ENCODE assay signal across 9 mouse cellular contexts in the genomic region with DNA sequence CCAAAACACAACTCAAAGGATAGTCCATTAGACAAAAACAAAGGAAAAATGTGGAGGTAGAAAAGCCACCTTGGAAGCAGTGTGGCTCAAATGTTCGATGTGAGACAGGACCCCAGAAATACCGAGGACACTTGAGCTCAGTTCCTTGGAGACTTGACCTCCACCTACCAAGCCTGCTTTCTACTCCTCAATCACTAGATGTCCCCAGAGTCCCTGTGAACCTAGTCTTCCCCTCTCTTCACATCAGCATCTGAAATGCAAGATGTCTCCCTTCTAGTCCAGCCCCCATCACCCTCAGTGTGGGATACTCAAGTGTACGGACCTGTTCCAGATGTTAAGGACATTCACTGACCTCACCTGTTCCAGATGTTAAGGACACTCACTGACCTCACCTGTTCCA. TPM values are rescaled to one million over a fixed set of nuclear protein-coding genes. Genes with fewer than 3 reads are reported as not detected.
A peak's percentile ranks its signal among the peaks of the same experiment; 100 is the strongest.
DNase-seq lines count a peak whose midpoint lies in the region; ATAC-seq and TF ChIP-seq lines count a peak whose summit lies in the region.
"Had no signal": no experiment of that assay in that cellular context is flagged by ENCODE, and none has a peak within 500 bp of the region (broad histone marks: within the 10 kb centered on the region; RNA-seq: fewer than 3 reads in every experiment).

No protein-coding gene starts in this region.

- H3K36me3 ChIP-seq in ES-Bruce4 (ENCODE audit: control insufficient read depth, insufficient read depth, low read length, poor library complexity, severe bottlenecking): no peaks in the 10 kb centered on the region
- H3K36me3 ChIP-seq in forebrain, postnatal 0 days (ENCODE audit: insufficient read depth): 0 out of 2 replicates have a peak, but pooled peaks cover 4% of the 10 kb centered on the region

- peaks cover 9% of the 10 kb centered on the region for H3K4me1 ChIP-seq in ES-Bruce4 (ENCODE audit: control insufficient read depth, insufficient read depth, low read length)
- peaks cover 9% of the 10 kb centered on the region; the same call in 1 of the 2 replicates for H3K4me1 ChIP-seq in forebrain, postnatal 0 days (ENCODE audit: insufficient read depth)
- no peaks in the 10 kb centered on the region for H3K4me1 ChIP-seq in lung, adult 2 months (ENCODE audit: control insufficient read depth, insufficient read depth, low read length)

- no peak overlapping the region for H3K4me3 ChIP-seq in layer of hippocampus, adult 2 months
- H3K4me3 ChIP-seq in ES-Bruce4 (ENCODE audit: low read depth, low read length): no peak overlapping the region
- H3K4me3 ChIP-seq in forebrain, postnatal 0 days (ENCODE audit: low read depth, low read length): no peak overlapping the region
- H3K4me3 ChIP-seq in lung, adult 2 months (replicated peaks; ENCODE audit: extremely low read depth, low read depth, low read length): no peak overlapping the region
- H3K4me3 ChIP-seq: embryonic facial prominence, embryonic 13.5 days had no signal

- WGBS in forebrain, postnatal 0 days: 11% methylated on average over 3 of the region's 3 CpGs
- 15% methylated on average over 3 of the region's 3 CpGs for WGBS in lung, adult 2 months

- TF ChIP-seq EP300 in ES-Bruce4 (IDR thresholded peaks at IDR 0.05; ENCODE audit: insufficient read depth, low read depth, low read length): no peak

- peak; percentile 87 for TF ChIP-seq CTCF in layer of hippocampus, adult 2 months (conservative IDR thresholded peaks at IDR 0.05)
- peak; percentile 38 for TF ChIP-seq CTCF in ES-Bruce4 (IDR thresholded peaks at IDR 0.05; ENCODE audit: low read depth, low read length)
- peak; percentile 83 for TF ChIP-seq CTCF in forebrain, postnatal 0 days (IDR thresholded peaks at IDR 0.05; ENCODE audit: low read depth)
- TF ChIP-seq CTCF in lung, adult 2 months (IDR thresholded peaks at IDR 0.05; ENCODE audit: insufficient read depth, low read length): peak; percentile 49

- H3K27ac ChIP-seq in layer of hippocampus, adult 2 months: no peak overlapping the region
- no peak overlapping the region for H3K27ac ChIP-seq in ES-Bruce4 (ENCODE audit: insufficient read depth, low read length)
- no peak overlapping the region for H3K27ac ChIP-seq in forebrain, postnatal 0 days (ENCODE audit: low read depth, low read length)
- H3K27ac ChIP-seq: embryonic facial prominence, embryonic 13.5 days had no signal

- H3K9ac ChIP-seq in ES-Bruce4 (ENCODE audit: low read depth, poor library complexity, severe bottlenecking): no peak overlapping the region
- H3K9ac ChIP-seq in forebrain, postnatal 0 days: no peak overlapping the region
- H3K9ac ChIP-seq: embryonic facial prominence, embryonic 13.5 days had no signal

- TF ChIP-seq POLR2A in ES-Bruce4 (IDR thresholded peaks at IDR 0.05; ENCODE audit: insufficient read depth, low read length): no peak
- TF ChIP-seq POLR2A in lung, adult 2 months (IDR thresholded peaks at IDR 0.05; ENCODE audit: borderline replicate concordance, extremely low read depth, low read depth, low read length): no peak

- peak; percentile 33 to 63 for DNase-seq in layer of hippocampus, adult 2 months (ENCODE audit: low spot score in 2 of 2)
- no peak for DNase-seq in layer of hippocampus, adult 9-10 months (ENCODE audit: low spot score)
- peak; percentile 52 for DNase-seq in c-Kit-positive CD71-negative TER-119-negative erythroid progenitor cells, embryonic 14.5 days (ENCODE audit: low read depth)
- peak; percentile 72 for DNase-seq in forebrain, postnatal 0 days
- no peak for DNase-seq in lung, adult 2 months
- peak; percentile 89 for DNase-seq in retina, postnatal 1 day
- DNase-seq in urinary bladder, postnatal 10 days (ENCODE audit: low spot score): no peak

- ATAC-seq in forebrain, postnatal 0 days: no peak

- H3K4me2 ChIP-seq in forebrain, postnatal 0 days (ENCODE audit: low read depth): no peak overlapping the region
- H3K4me2 ChIP-seq: embryonic facial prominence, embryonic 13.5 days had no signal

- no peaks in the 10 kb centered on the region for H3K27me3 ChIP-seq in ES-Bruce4 (ENCODE audit: control insufficient read depth, insufficient read depth, low read length, poor library complexity, severe bottlenecking)
- no peaks in the 10 kb centered on the region for H3K27me3 ChIP-seq in forebrain, postnatal 0 days (ENCODE audit: insufficient read depth, low read length)
- H3K27me3 ChIP-seq: embryonic facial prominence, embryonic 13.5 days had no signal

- no peaks in the 10 kb centered on the region for H3K9me3 ChIP-seq in ES-Bruce4 (replicated peaks; ENCODE audit: control insufficient read depth, insufficient read depth, low read length, poor library complexity, severe bottlenecking)
- H3K9me3 ChIP-seq in forebrain, postnatal 0 days (ENCODE audit: low read length): no peaks in the 10 kb centered on the region
- H3K9me3 ChIP-seq: embryonic facial prominence, embryonic 13.5 days had no signal

RNA-seq across cellular contexts. Expression of gene Sox12, which starts 5.1 kb away (rescaled TPM):
- total RNA-seq in layer of hippocampus, adult 2 months (2021): 10 to 100 TPM; 16.5 to 19.5 TPM
- 27.5 and 31.3 TPM in 2 replicates for polyA plus RNA-seq in ES-Bruce4 (2011; ENCODE audit: insufficient read depth, insufficient read length, low read depth, missing spikeins)
- total RNA-seq in forebrain, postnatal 0 days (2014; rRNA removed): 47.1 and 47.8 TPM in 2 replicates
- 10.0 and 11.9 TPM in 2 replicates for polyA plus RNA-seq in forebrain, postnatal 0 days (2015; fragmentation: Nextera tagmentation; extraction: Ambion mirVana)
- polyA plus RNA-seq in lung, adult 2 months (2012; rRNA removed): 5.6 and 5.8 TPM in 2 replicates

RNA-seq across cellular contexts. Expression of gene Nrsn2, which starts 16.3 kb away (rescaled TPM):
- 10 to 100 TPM; 66.3 to 83.0 TPM for total RNA-seq in layer of hippocampus, adult 2 months (2021)
- polyA plus RNA-seq in ES-Bruce4 (2011; ENCODE audit: insufficient read depth, insufficient read length, low read depth, missing spikeins): 1.1 TPM in 1 of 2 replicates, not detected in the other
- 30.9 and 43.7 TPM in 2 replicates for total RNA-seq in forebrain, postnatal 0 days (2014; rRNA removed)
- polyA plus RNA-seq in forebrain, postnatal 0 days (2015; fragmentation: Nextera tagmentation; extraction: Ambion mirVana): 32.0 and 52.1 TPM in 2 replicates
- 0.17 TPM in 1 of 2 replicates, not detected in the other for polyA plus RNA-seq in lung, adult 2 months (2012; rRNA removed)

RNA-seq across cellular contexts. Expression of gene Zcchc3, which starts 22.0 kb away (rescaled TPM):
- total RNA-seq in layer of hippocampus, adult 2 months (2021): 10 to 100 TPM in 1 of 2 experiments, 1 to 10 TPM in 1; 9.9 to 10.1 TPM
- polyA plus RNA-seq in ES-Bruce4 (2011; ENCODE audit: insufficient read depth, insufficient read length, low read depth, missing spikeins): 26.7 and 30.6 TPM in 2 replicates
- 10.5 and 16.4 TPM in 2 replicates for total RNA-seq in forebrain, postnatal 0 days (2014; rRNA removed)
- 13.5 and 15.4 TPM in 2 replicates for polyA plus RNA-seq in forebrain, postnatal 0 days (2015; fragmentation: Nextera tagmentation; extraction: Ambion mirVana)
- 5.1 and 5.8 TPM in 2 replicates for polyA plus RNA-seq in lung, adult 2 months (2012; rRNA removed)

RNA-seq across cellular contexts. Expression of gene 6820408C15Rik, which starts 22.6 kb away (rescaled TPM):
- 1 to 10 TPM; 2.4 to 3.2 TPM for total RNA-seq in layer of hippocampus, adult 2 months (2021)
- not detected in 2 replicates for polyA plus RNA-seq in ES-Bruce4 (2011; ENCODE audit: insufficient read depth, insufficient read length, low read depth, missing spikeins)
- total RNA-seq in forebrain, postnatal 0 days (2014; rRNA removed): 2.3 and 5.0 TPM in 2 replicates
- 5.6 and 6.4 TPM in 2 replicates for polyA plus RNA-seq in forebrain, postnatal 0 days (2015; fragmentation: Nextera tagmentation; extraction: Ambion mirVana)
- 8.1 and 8.5 TPM in 2 replicates for polyA plus RNA-seq in lung, adult 2 months (2012; rRNA removed)

RNA-seq across cellular contexts. Expression of gene Trib3, which starts 49.0 kb away (rescaled TPM):
- total RNA-seq in layer of hippocampus, adult 2 months (2021): under 1 TPM; 0.41 to 0.54 TPM
- polyA plus RNA-seq in ES-Bruce4 (2011; ENCODE audit: insufficient read depth, insufficient read length, low read depth, missing spikeins): 11.4 and 12.3 TPM in 2 replicates
- 2.0 and 2.2 TPM in 2 replicates for total RNA-seq in forebrain, postnatal 0 days (2014; rRNA removed)
- polyA plus RNA-seq in forebrain, postnatal 0 days (2015; fragmentation: Nextera tagmentation; extraction: Ambion mirVana): 1.3 and 1.4 TPM in 2 replicates
- 6.1 and 6.9 TPM in 2 replicates for polyA plus RNA-seq in lung, adult 2 months (2012; rRNA removed)

Comparison
In these comparisons a context has a peak if more than half of its experiments do, and no peak if none do; other contexts are left out.
1. DNase-seq: peak in layer of hippocampus, adult 2 months (2 of 2), c-Kit-positive CD71-negative TER-119-negative erythroid progenitor cells, embryonic 14.5 days (single experiment), forebrain, postnatal 0 days (single experiment) and retina, postnatal 1 day (single experiment); none in layer of hippocampus, adult 9-10 months (single experiment), lung, adult 2 months (single experiment) and urinary bladder, postnatal 10 days (single experiment).
2. RNA of gene Nrsn2, which starts 16.3 kb away (polyA plus RNA-seq): 32.0 to 52.1 TPM in forebrain, postnatal 0 days; 1.1 TPM in ES-Bruce4 and 0.17 TPM in lung, adult 2 months; every median in the first group is over 10 times any median in the second.
3. Peak in every context shown above with its lines, with median percentiles within 50 percentile points of each other: CTCF ChIP-seq.